Mouse (Mus musculus): Measurements from ENCODE around the gene Maml2.

Gene Maml2

DNA sequence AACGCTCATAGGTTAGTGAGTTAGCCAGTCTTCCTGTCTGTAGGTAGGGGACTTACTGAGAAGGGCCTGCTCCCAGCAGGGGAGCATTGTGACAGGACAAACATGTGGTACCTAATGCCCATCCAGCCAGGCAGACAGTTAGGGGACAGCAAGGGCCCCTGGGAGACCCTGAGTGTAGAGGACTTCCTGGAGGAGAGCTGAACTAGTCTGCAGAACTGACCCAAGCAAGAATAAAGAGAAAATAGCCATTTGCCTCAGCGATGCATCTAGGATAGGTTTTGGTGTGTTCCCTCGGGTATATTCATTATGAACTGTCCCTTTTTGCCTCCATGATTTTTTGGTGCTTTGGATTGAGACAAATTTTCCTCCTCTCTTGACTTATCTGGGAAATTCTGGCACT, 199.3 kb downstream of the Maml2 start:
- DNase-seq = no peak

GRCm38 (mm10) chr9:13497690-13498333, 200.1 kb downstream of the Maml2 start:
- DNase-seq = no peak

GRCm38 (mm10) chr9:13500045-13500444, 202.3 kb downstream of the Maml2 start:
- peak; percentile 87 for DNase-seq

- no peak for DNase-seq
These were observed 207.3 kb downstream of the Maml2 start for GRCm38 (mm10) chr9:13505024-13505423.

DNA sequence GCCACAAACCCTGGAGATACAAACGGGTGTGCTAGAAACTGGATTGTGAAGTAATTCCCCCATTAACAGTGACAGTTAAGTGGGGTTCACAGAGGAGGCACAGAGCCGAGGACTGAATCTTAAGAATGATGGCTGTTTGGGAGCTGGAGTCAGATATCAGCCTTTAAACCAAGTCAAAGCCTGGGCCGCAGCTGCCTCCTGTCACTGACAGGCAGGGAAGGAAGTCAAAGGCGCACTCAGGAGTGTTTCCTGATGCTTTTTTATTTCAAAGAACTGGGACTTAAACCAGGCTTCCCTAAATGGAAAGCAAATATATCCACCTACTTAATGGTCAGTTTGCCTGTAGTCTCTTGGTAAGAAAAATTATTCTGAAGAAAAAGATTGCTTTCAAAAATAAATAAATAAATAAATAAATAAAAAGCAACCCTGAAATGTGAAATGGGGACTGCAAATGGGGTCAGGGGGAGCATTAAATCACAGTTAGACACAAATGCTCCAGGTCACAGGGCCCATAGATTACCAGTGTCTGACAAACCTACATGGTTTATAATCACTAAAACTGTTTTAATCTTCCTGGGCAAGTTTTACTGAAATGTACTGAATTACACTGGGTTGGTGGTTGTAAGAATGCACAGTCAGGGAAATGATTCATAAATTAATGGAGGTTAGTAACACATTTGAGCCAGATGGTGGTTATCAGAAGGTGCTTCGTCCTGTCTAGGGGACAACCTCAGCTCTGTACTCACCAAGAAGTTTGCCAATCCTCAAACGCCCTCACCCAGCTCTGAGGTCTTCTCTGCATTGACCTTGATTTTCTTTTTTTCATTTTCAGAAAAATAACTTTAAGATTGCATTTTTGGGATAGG, 209.4 kb downstream of the Maml2 start:
- DNase-seq = no peak

GRCm38 (mm10) chr9:13507822-13508188, 210.0 kb downstream of the Maml2 start:
- DNase-seq = no peak

- DNase-seq = peak; percentile 87
These were observed 212.0 kb downstream of the Maml2 start for GRCm38 (mm10) chr9:13509751-13510150.

DNA sequence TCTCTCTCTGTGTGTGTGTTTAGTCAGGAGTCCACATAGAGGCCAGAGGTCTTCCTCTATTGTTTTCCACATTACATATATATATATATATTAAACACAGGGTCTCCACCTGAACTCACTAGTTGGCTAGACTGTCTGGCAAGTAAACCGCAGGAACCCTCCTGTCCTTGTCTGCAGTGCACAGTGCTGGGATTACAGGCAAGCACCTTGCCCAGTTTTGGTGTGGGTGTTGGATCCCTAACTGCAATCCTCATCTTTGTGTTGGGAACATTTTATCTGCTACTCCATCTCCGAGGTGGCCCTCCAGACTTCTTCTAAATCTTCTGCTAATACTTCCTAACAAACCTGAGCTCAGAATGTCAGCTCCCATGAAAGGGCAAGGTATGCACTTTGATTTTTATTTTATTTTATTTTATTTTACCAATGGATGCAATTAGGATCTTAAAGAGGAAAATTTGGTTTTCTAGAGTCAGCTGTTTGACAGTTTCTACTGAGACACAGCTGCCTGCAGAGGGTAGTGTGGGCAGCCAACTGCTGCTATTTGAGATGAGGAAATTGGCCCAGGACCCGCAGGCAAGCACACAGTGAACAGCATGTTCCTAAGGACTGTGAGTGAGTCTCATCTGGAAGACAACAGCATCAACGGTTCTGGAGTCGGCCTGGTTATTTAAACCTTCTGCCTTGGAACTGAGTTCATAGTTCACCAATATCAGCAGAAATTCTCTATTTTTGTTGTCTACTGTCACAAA, 213.0 kb downstream of the Maml2 start:
- DNase-seq = no peak

GRCm38 (mm10) chr9:13513135-13513534, 215.4 kb downstream of the Maml2 start:
- DNase-seq = no peak

GRCm38 (mm10) chr9:13514435-13514834, 216.7 kb downstream of the Maml2 start:
- no peak for DNase-seq

DNA sequence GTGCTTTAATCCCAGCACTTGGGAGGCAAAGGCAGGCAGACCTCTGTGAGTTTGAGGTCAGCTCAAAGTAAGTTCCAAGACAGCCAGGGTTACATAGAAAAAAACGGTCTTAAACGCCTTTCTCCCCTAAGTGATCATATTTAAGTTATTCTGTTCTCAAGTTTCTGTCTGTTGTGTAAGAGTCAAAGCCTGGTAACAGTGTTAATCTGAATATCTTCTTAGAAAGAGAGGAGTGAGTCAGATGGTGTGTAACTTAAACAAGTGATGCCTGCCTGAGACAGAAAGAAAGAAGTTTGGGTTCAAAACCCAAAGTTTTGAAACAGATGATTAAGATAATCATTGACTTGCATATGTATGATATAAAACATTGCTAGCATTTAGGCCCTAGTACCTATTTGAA, 218.2 kb downstream of the Maml2 start:
- no peak for DNase-seq

GRCm38 (mm10) chr9:13518031-13518430, 220.3 kb downstream of the Maml2 start:
- no peak for DNase-seq

- no peak for DNase-seq
These were observed 220.7 kb downstream of the Maml2 start for GRCm38 (mm10) chr9:13518441-13518971.

- DNase-seq = no peak
These were observed 224.5 kb downstream of the Maml2 start for GRCm38 (mm10) chr9:13522061-13522820.

DNA sequence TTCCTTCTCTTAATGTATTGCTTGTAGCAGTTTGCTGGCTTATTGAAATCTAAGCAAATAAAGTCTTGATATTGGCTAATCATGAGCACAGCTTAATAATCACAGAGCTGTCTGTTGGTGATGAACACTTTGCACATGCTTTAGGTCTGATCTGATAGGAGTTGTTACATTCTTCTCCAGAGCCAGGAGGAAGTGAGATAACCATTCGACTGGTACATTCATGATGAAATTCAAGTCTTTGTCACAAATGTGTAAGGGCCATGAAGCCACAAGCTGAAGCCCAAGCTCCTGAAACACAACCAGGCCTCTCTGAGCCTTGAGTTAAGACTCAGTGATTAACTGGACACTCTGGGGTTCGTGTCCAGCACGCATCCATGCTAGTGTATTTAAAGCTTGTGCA, 225.3 kb downstream of the Maml2 start:
- no peak for DNase-seq

GRCm38 (mm10) chr9:13525075-13525474, 227.3 kb downstream of the Maml2 start:
- DNase-seq = no peak

GRCm38 (mm10) chr9:13525561-13526255, 228.0 kb downstream of the Maml2 start:
- no peak for DNase-seq

DNA sequence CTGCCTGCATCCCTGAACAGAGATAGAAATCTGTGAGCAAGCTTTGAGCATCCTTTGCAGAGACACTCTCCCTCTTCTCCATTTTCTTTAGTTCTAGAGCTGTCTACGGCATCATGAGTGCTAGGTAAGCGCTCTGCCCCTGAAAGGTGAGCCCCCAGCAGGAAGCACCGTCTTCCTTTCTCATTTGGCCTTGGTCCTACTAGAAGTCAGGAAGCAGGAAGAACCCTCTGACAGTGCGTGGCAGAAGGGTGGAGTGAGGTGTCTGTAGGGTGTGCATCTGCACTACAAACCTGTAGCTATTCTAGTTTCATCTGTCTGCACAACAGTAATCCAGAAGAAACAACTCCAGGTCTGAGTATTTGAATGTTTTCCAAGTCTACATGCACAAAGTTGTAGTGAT, 232.8 kb downstream of the Maml2 start:
- no peak for DNase-seq

DNA sequence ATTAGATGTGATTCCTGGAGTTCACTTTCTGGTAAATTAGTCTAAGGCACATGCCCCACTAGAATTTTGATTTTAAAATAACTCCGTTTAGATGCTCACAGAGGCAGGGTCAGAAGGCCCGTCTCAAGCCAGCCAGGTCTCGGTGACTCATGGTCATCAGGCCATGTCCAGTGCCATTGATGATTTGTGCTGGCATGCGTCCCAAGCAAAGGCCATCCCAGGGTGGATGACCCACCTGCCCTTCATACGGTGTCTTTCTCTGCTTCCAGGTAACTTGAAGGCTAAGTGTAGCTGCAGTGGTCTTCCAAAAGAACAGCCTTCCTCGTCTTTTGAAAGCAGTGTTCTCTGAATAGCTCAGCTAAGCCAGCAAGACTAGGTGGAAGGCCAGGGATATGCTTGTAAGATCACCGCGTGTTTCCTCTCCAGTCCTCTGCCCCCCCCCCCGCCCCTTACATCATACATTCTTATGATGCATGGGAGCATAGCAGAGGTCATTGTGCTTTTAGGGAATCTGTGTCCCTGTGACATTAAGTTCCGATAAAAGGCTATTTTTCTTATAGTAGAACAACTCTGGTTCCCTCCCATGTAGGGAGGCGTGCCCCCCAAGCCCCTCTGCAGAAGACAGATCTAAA, 235.4 kb downstream of the Maml2 start:
- no peak for DNase-seq

DNA sequence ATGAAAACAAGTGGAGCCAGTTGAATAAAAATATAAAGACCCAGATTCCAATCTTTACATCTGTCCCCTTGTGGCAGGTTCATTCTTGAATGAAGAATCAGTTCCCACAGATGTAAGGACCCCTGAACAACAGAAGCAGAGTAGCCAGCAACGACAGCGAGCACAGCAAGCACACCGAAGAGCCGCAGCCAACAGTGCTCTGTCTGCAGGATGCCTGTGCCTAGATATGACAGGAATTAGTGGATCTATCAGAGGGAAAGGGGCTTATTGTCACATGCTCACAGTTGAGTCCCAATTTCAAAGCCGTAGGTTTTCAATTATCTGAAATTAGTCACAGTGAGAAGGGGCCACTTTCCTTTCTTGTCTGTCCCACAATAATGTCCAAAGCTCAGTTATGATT, 238.0 kb downstream of the Maml2 start:
- no peak for DNase-seq

DNA sequence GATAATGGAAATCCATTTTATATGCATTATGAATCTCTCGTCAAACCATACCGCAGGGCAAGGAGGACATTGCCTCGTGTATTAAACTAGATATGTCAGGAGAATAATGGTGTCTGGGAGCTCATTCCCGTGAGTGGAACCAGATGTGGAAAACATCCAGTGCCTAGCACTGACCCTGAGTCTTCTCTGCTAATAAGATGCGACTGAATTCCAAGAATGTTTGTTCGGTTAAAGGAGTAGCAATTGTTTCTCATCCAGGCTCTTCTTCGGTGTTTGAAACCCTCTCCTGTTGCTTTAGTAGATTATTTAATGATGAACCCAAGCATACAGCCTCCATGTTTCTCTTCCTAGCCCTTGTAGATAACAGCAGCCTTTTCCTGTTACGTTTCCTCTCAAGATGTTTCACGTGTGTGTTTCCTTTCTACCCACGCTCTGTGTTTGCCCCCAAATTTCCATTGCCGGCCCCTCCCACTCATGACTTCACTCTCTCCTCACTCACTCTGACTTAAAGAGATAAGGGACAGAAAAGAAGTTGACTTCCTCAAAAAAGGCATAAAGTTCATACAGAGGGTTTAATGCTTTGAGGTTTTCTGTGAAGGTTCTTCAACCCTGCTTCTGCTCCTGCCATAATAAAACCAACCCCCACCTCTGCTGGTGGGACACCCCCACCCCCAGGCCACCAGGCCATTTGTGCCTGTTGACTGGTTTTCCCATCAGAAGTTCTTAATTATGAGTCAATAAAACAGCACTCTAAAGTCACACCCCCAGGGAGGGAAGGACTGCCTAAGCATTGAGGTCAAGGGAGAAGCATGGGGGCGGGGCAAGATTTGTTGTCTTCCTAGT, 238.9 kb downstream of the Maml2 start:
- no peak for DNase-seq
